Mouse (Mus musculus): ENCODE measurements at regions not wholly inside any gene's neighbourhood (a gene's known extent, or its start where the extent isn't known, plus 50 kb on each side); places are given as distances from the start of the nearest gene placed in this dataset.

GRCm38 (mm10) chr12:99099881-99100280 lies 179.5 kb downstream of the Ttc8 start:
- no peak for DNase-seq

GRCm38 (mm10) chr12:99108616-99109015 lies 188.2 kb downstream of the Ttc8 start:
- no peak for DNase-seq

GRCm38 (mm10) chr12:99113781-99114180 lies 193.4 kb downstream of the Ttc8 start:
- DNase-seq: no peak

DNA sequence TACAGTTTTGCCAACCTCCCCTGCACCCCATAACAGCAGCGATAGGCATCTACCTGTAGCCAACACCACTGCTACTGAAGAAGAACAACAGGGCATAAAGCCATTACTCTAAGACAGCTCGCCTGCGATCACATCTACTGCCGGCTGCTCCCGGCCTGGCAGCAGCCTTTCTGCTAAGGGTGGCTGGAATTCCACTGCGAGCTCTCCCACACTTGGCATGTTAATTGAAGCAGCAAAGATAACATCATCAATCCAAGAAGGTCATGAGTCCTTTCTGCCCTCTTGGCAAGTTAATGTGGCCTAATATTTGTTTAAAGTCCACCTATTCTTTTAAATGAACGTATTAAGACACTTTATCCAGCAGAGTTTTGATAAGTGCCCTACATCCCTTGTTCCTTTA lies 196.1 kb downstream of the Ttc8 start:
- no peak for DNase-seq

- DNase-seq: peak; percentile 11
Measured at GRCm38 (mm10) chr12:99118381-99119115, 198.2 kb downstream of the Ttc8 start.

DNA sequence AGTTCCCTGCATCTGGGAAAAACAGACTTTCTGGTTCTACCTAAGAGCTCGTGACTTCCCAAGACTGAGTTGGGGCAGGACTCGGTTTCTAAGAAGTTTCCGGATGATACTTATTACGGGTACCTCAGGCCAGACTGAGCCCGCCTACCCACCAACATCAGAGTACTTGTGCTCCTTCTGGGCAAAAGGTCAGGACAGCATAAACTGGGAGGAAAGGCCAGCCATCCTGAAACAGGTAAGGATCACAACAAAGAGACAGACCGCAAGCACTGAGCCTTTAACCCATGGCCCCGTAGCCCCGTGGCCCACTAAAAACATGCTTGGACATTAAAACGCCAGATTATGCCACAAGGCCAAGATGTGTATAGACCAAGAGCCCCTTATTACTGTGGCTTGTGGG lies 199.6 kb downstream of the Ttc8 start:
- DNase-seq: no peak

GRCm38 (mm10) chr12:99123611-99124495 lies 203.5 kb downstream of the Ttc8 start:
- no peak for DNase-seq

DNA sequence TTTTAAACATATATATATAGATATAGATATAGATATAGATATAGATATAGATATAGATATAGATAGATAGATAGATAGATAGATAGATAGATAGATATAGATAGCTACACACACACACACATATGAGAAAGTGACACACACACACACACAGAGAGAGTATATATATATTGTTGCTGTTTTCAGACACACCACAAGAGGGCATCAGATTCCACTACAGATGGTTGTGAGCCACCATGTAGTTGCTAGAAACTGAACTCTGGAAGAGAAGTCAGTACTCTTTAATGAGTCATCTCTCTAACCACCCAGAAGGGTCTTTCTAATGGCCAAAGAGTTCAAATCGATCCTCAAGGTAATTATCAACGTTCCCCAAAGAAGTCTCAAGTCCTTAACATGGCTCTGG lies 205.8 kb downstream of the Ttc8 start:
- no peak for DNase-seq

Measured in lung, postnatal 36 days (tissue).